Mouse (Mus musculus): ENCODE data around the gene Cdkn2b. TPM values are rescaled to one million over a fixed set of nuclear protein-coding genes. Genes with fewer than 3 reads are reported as not detected.

The Cdkn2b gene
- polyA plus RNA-seq, 1 experiment from 2014 or later = 1.3 TPM

- Histone ChIP-seq H3K9me3 (ENCODE audit: low read length) (no peaks in the 10 kb centered on the region), H3K4me1 (ENCODE audit: insufficient read depth, low read length) (no peaks in the 10 kb centered on the region), H3K9ac (replicated peaks; ENCODE audit: low read length) (no peak overlapping the region), H3K27me3 (ENCODE audit: insufficient read depth, low read length) (peaks cover 96% of the 10 kb centered on the region), H3K4me2 (replicated peaks; ENCODE audit: low read depth, low read length) (no peak overlapping the region), H3K4me3 (ENCODE audit: low read length) (no peak overlapping the region), H3K36me3 (ENCODE audit: insufficient read depth, low read length) (no peaks in the 10 kb centered on the region), H3K27ac (ENCODE audit: low read length) (no peak overlapping the region)
- ATAC-seq (ENCODE audit: low FRiP score, low TSS enrichment) = no peak
- under 1% methylated on average over 37 of the region's 37 CpGs for WGBS
These were observed 34.1 kb downstream of the Cdkn2b start for GRCm38 (mm10) chr4:89276669-89277219.

GRCm38 (mm10) chr4:89275811-89276584 is 34.8 kb downstream of the Cdkn2b start:
- WGBS = 1% methylated on average over 25 of the region's 25 CpGs
- no peak overlapping the region for H3K9ac ChIP-seq (replicated peaks; ENCODE audit: low read length)
- no peaks in the 10 kb centered on the region for H3K4me1 ChIP-seq (ENCODE audit: insufficient read depth, low read length)
- H3K4me3 ChIP-seq (ENCODE audit: low read length) = no peak overlapping the region
- no peak for ATAC-seq (ENCODE audit: low FRiP score, low TSS enrichment)
- H3K27me3 ChIP-seq (ENCODE audit: insufficient read depth, low read length) = peaks cover 93% of the 10 kb centered on the region
- H3K9me3 ChIP-seq (ENCODE audit: low read length) = no peaks in the 10 kb centered on the region
- H3K4me2 ChIP-seq (replicated peaks; ENCODE audit: low read depth, low read length) = no peak overlapping the region
- no peak overlapping the region for H3K27ac ChIP-seq (ENCODE audit: low read length)
- no peaks in the 10 kb centered on the region for H3K36me3 ChIP-seq (ENCODE audit: insufficient read depth, low read length)

- Histone ChIP-seq H3K4me1 (ENCODE audit: insufficient read depth, low read length) (no peaks in the 10 kb centered on the region), H3K4me3 (ENCODE audit: low read length) (no peak overlapping the region), H3K27ac (ENCODE audit: low read length) (no peak overlapping the region), H3K36me3 (ENCODE audit: insufficient read depth, low read length) (no peaks in the 10 kb centered on the region), H3K9ac (replicated peaks; ENCODE audit: low read length) (no peak overlapping the region), H3K27me3 (ENCODE audit: insufficient read depth, low read length) (peaks cover 93% of the 10 kb centered on the region), H3K9me3 (ENCODE audit: low read length) (no peaks in the 10 kb centered on the region), H3K4me2 (replicated peaks; ENCODE audit: low read depth, low read length) (no peak overlapping the region)
- WGBS = under 1% methylated on average over 24 of the region's 24 CpGs
- ATAC-seq (ENCODE audit: low FRiP score, low TSS enrichment) = peak; percentile 35; the same call in 1 of the 2 replicates
These were observed 35.9 kb downstream of the Cdkn2b start for GRCm38 (mm10) chr4:89274829-89275548.

- Histone ChIP-seq H3K9ac (replicated peaks; ENCODE audit: low read length) (no peak overlapping the region), H3K9me3 (ENCODE audit: low read length) (no peaks in the 10 kb centered on the region), H3K36me3 (ENCODE audit: insufficient read depth, low read length) (no peaks in the 10 kb centered on the region), H3K27ac (ENCODE audit: low read length) (no peak overlapping the region), H3K27me3 (ENCODE audit: insufficient read depth, low read length) (peaks cover 86% of the 10 kb centered on the region), H3K4me1 (ENCODE audit: insufficient read depth, low read length) (no peaks in the 10 kb centered on the region), H3K4me3 (ENCODE audit: low read length) (no peak overlapping the region), H3K4me2 (replicated peaks; ENCODE audit: low read depth, low read length) (no peak overlapping the region)
- WGBS = 2% methylated on average over 14 of the region's 14 CpGs
- no peak for ATAC-seq (ENCODE audit: low FRiP score, low TSS enrichment)
These were observed 36.8 kb downstream of the Cdkn2b start for GRCm38 (mm10) chr4:89274006-89274405.

- no peak for ATAC-seq (ENCODE audit: low FRiP score, low TSS enrichment)
- no peaks in the 10 kb centered on the region for H3K4me1 ChIP-seq (ENCODE audit: insufficient read depth, low read length)
- 1% methylated on average over 9 of the region's 9 CpGs for WGBS
These were observed 37.3 kb downstream of the Cdkn2b start for GRCm38 (mm10) chr4:89273585-89273984.

GRCm38 (mm10) chr4:89272961-89273540 is 37.8 kb downstream of the Cdkn2b start:
- no peak overlapping the region for H3K9ac ChIP-seq (replicated peaks; ENCODE audit: low read length)
- peaks cover 86% of the 10 kb centered on the region for H3K27me3 ChIP-seq (ENCODE audit: insufficient read depth, low read length)
- ATAC-seq (ENCODE audit: low FRiP score, low TSS enrichment) = no peak
- H3K27ac ChIP-seq (ENCODE audit: low read length) = no peak overlapping the region
- H3K4me2 ChIP-seq (replicated peaks; ENCODE audit: low read depth, low read length) = no peak overlapping the region
- H3K4me3 ChIP-seq (ENCODE audit: low read length) = no peak overlapping the region
- no peaks in the 10 kb centered on the region for H3K36me3 ChIP-seq (ENCODE audit: insufficient read depth, low read length)
- H3K9me3 ChIP-seq (ENCODE audit: low read length) = no peaks in the 10 kb centered on the region
- H3K4me1 ChIP-seq (ENCODE audit: insufficient read depth, low read length) = no peaks in the 10 kb centered on the region
- WGBS = under 1% methylated on average over 20 of the region's 20 CpGs

More at GRCm38 (mm10) chr4:89273585-89273984, 37.3 kb downstream of the Cdkn2b start:
- Histone ChIP-seq H3K9me3 (ENCODE audit: low read length) (no peaks in the 10 kb centered on the region), H3K9ac (replicated peaks; ENCODE audit: low read length) (no peak overlapping the region), H3K4me2 (replicated peaks; ENCODE audit: low read depth, low read length) (no peak overlapping the region), H3K4me3 (ENCODE audit: low read length) (no peak overlapping the region), H3K36me3 (ENCODE audit: insufficient read depth, low read length) (no peaks in the 10 kb centered on the region), H3K27me3 (ENCODE audit: insufficient read depth, low read length) (peaks cover 84% of the 10 kb centered on the region), H3K27ac (ENCODE audit: low read length) (no peak overlapping the region)

- Histone ChIP-seq H3K9ac (replicated peaks; ENCODE audit: low read length) (no peak overlapping the region), H3K27ac (ENCODE audit: low read length) (no peak overlapping the region), H3K4me2 (replicated peaks; ENCODE audit: low read depth, low read length) (no peak overlapping the region), H3K4me3 (ENCODE audit: low read length) (no peak overlapping the region), H3K27me3 (ENCODE audit: insufficient read depth, low read length) (peaks cover 82% of the 10 kb centered on the region), H3K9me3 (ENCODE audit: low read length) (no peaks in the 10 kb centered on the region), H3K4me1 (ENCODE audit: insufficient read depth, low read length) (no peaks in the 10 kb centered on the region), H3K36me3 (ENCODE audit: insufficient read depth, low read length) (no peaks in the 10 kb centered on the region)
- 3% methylated on average over 18 of the region's 18 CpGs for WGBS
- ATAC-seq (ENCODE audit: low FRiP score, low TSS enrichment) = no peak
These were observed 38.6 kb downstream of the Cdkn2b start for GRCm38 (mm10) chr4:89272101-89272718.

GRCm38 (mm10) chr4:89257768-89258167 is 53.1 kb downstream of the Cdkn2b start:
- WGBS = 70% methylated on average over 1 of the region's 1 CpGs
- Histone ChIP-seq H3K4me3 (ENCODE audit: low read length) (no peak overlapping the region), H3K4me1 (ENCODE audit: insufficient read depth, low read length) (no peaks in the 10 kb centered on the region), H3K27me3 (ENCODE audit: insufficient read depth, low read length) (no peaks in the 10 kb centered on the region), H3K9me3 (ENCODE audit: low read length) (no peaks in the 10 kb centered on the region), H3K36me3 (ENCODE audit: insufficient read depth, low read length) (no peaks in the 10 kb centered on the region), H3K27ac (ENCODE audit: low read length) (no peak overlapping the region), H3K4me2 (replicated peaks; ENCODE audit: low read depth, low read length) (no peak overlapping the region), H3K9ac (replicated peaks; ENCODE audit: low read length) (no peak overlapping the region)
- no peak for ATAC-seq (ENCODE audit: low FRiP score, low TSS enrichment)
